Mouse (Mus musculus) heart, postnatal 0 days (tissue): Measurements from ENCODE around the gene Chga.

ENCODE experiments used
- CTCF ChIP-seq: IDR thresholded peaks from 2 replicates; pipeline ENCODE4 v1.5.1; 2016; ENCODE audit warnings: antibody characterized with exemption, control low read depth, low read depth
- EP300 ChIP-seq: IDR thresholded peaks from 2 replicates; pipeline ENCODE4 v1.6.1; 2016; ENCODE audit warnings: antibody characterized with exemption, low read depth

DNA sequence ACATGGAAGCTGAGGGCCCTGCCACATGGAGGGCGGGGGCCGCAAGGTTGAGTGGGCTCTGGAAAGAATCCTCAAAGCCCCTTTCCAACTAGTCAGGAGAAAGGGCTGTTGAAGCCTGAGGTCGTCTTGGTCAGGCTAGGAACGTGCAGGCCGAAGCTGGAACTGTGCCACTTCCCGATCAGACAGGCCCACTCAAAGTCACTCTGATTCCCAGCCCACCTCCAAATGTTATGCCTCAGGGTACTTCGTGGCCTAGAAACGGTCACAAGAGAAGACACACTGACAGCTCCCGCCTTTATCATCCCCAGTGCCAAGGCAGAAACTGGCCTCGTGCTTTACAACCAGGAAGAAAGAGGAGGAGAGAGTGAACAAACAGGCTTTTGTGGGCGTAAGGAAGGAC is 27.7 kb downstream of the Chga start:
- TF ChIP-seq EP300: no peak
- TF ChIP-seq CTCF: no peak
